Mouse (Mus musculus): ENCODE measurements around the gene Mapk14.
"Not testable (repeated sequence)": the region's sequence is repeated elsewhere in the genome, so short reads cannot be mapped to it uniquely, and the experiment has no call there.

Mapk14 gene

GRCm38 (mm10) chr17:28739244-28739643, 48.1 kb downstream of the Mapk14 start:
- no peak for DNase-seq (ENCODE audit: low spot score)

- no peak for DNase-seq (ENCODE audit: low spot score)
These were observed 52.2 kb downstream of the Mapk14 start for GRCm38 (mm10) chr17:28743145-28743866.

- no peak for DNase-seq (ENCODE audit: low spot score)
These were observed 52.8 kb downstream of the Mapk14 start for GRCm38 (mm10) chr17:28743916-28744315.

GRCm38 (mm10) chr17:28745773-28746172, 54.6 kb downstream of the Mapk14 start:
- DNase-seq (ENCODE audit: low spot score) = no peak

GRCm38 (mm10) chr17:28748001-28748400, 56.9 kb downstream of the Mapk14 start:
- no peak for DNase-seq (ENCODE audit: low spot score)

- no peak for DNase-seq (ENCODE audit: low spot score)
These were observed 59.5 kb downstream of the Mapk14 start for GRCm38 (mm10) chr17:28750580-28750979.

- DNase-seq (ENCODE audit: low spot score) = no peak
These were observed 65.3 kb downstream of the Mapk14 start for GRCm38 (mm10) chr17:28756447-28756846.

- DNase-seq (ENCODE audit: low spot score) = no peak
These were observed 66.3 kb downstream of the Mapk14 start for GRCm38 (mm10) chr17:28757470-28757869.

GRCm38 (mm10) chr17:28760736-28761312, 69.7 kb downstream of the Mapk14 start:
- no peak for DNase-seq (ENCODE audit: low spot score)

GRCm38 (mm10) chr17:28761871-28762270, 70.7 kb downstream of the Mapk14 start:
- no peak for DNase-seq (ENCODE audit: low spot score)

- DNase-seq (ENCODE audit: low spot score) = no peak
These were observed 75.1 kb downstream of the Mapk14 start for GRCm38 (mm10) chr17:28766203-28766602.

GRCm38 (mm10) chr17:28766781-28767515, 75.8 kb downstream of the Mapk14 start:
- DNase-seq (ENCODE audit: low spot score) = no peak

GRCm38 (mm10) chr17:28769121-28769874, 78.2 kb downstream of the Mapk14 start, which contains the start of gene Mapk13:
TSS of gene Mapk13 (plus strand) at chr17:28769297.
- no peak for DNase-seq (ENCODE audit: low spot score)

GRCm38 (mm10) chr17:28769875-28770421, 78.8 kb downstream of the Mapk14 start:
- DNase-seq (ENCODE audit: low spot score) = no peak

GRCm38 (mm10) chr17:28771289-28771688, 80.2 kb downstream of the Mapk14 start:
- no peak for DNase-seq (ENCODE audit: low spot score)

- DNase-seq (ENCODE audit: low spot score) = not testable (repeated sequence)
These were observed 83.2 kb downstream of the Mapk14 start for GRCm38 (mm10) chr17:28774303-28774702.

GRCm38 (mm10) chr17:28775161-28775560, 84.0 kb downstream of the Mapk14 start:
- DNase-seq (ENCODE audit: low spot score) = no peak

- no peak for DNase-seq (ENCODE audit: low spot score)
These were observed 85.7 kb downstream of the Mapk14 start for GRCm38 (mm10) chr17:28776817-28777216.

- DNase-seq (ENCODE audit: low spot score) = no peak
These were observed 86.3 kb downstream of the Mapk14 start for GRCm38 (mm10) chr17:28777231-28778005.

- no peak for DNase-seq (ENCODE audit: low spot score)
These were observed 88.6 kb downstream of the Mapk14 start for GRCm38 (mm10) chr17:28779735-28780134.

- no peak for DNase-seq (ENCODE audit: low spot score)
These were observed 89.7 kb downstream of the Mapk14 start for GRCm38 (mm10) chr17:28780836-28781235.

Measured in urinary bladder, postnatal 10 days (tissue).